Mouse (Mus musculus) fibroblast of lung, adult 2 months (primary cell): ENCODE results near the gene Asf1a.
"Not testable (repeated sequence)": the region's sequence is repeated elsewhere in the genome, so short reads cannot be mapped to it uniquely, and the experiment has no call there.

Experiments
- DNase-seq: peaks from one replicate; pipeline ENCODE4 v3.0.0-alpha.2; 2011; ENCODE audit warnings: low read depth

Gene Asf1a

DNA sequence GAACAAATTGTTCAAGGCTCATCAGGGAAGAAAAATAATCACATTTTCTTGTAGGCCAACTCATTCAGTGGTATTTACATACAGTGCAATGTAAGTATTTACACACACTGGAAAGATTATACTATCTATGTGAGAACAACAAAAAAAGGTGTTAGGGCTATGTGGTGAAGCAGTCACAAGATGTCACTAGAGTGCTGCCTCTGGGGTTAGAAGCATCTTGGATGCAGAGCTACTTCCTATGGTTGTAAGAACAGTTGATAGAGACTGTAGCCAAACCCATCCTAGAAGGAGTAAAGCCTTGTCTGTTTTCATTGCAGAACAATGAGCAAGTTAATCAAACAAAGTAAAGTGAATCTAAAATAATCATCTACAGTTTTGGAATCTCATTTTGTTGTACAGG lies 45.0 kb downstream of the Asf1a start:
- peak; percentile 21 for DNase-seq

DNA sequence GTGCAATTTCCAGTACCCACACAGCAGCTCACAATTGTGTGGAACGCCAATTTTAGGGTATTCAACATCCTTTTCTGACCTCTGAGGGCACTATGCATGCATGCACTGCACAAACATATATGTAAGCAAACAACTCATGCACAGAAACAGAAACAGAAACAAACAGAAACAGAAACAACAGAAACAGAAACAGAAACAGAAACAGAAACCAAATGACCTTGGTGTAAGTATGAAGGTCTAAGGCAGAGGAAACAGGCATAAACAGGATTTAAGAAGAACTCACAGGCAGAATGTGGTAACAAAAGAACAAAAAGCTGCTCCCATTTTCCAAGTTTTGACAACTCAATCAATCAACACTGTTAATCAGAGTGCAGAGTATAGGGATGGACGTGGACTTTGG lies 54.1 kb downstream of the Asf1a start:
- DNase-seq: no peak

DNA sequence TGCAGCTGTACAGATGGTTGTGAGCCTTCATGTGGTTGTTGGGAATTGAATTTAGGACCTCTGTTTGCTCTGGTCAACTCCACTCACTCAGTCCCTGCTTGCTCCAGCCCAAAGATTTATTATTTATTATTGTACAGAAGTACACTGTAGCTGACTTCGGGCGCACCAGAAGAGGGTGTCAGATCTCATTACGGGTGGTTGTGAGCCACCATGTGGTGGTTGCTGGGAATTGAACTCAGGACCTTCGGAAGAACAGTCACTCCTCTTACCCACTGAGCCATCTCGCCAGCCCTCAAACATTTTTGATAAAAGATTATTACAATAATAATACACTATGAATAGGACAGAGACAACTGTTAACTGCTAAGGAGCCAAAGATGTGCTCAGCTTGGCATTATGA lies 57.7 kb downstream of the Asf1a start:
- DNase-seq: not testable (repeated sequence)
